Mouse (Mus musculus) left cerebral cortex, postnatal 25 days (tissue): Measurements from ENCODE around the gene Heatr5a. TPM values are rescaled to one million over a fixed set of nuclear protein-coding genes. Genes with fewer than 3 reads are reported as not detected.

Source experiments
- DNase-seq, 2 experiments: peaks; one replicate each; pipeline ENCODE4 v3.0.0; 2022; ENCODE audit warnings: low spot score in 2 of 2, mixed read lengths in 1 of 2
- intact Hi-C: fragments of 180-260 bp; cut with DNase I; formaldehyde crosslinking; loops from one replicate; pipeline ENCODE4 v1.15.1; 2025
- total RNA-seq, 2 experiments: library from RNA; stranded (reverse); gene quantifications; 2 replicates each; pipeline ENCODE4 v1.2.3; 2021

Heatr5a gene
- total RNA-seq, result 1 to 10 TPM; 6.4 to 8.8 TPM

GRCm38 (mm10) chr12:51971070-51971664, at the start of gene Heatr5a:
Gene Heatr5a (minus strand): TSS chr12:51971321.
- DNase-seq, result peak; percentile 87 to 89
- intact Hi-C loops, result no loop called here

GRCm38 (mm10) chr12:52014494-52015029, 43.4 kb upstream of the Heatr5a start:
- intact Hi-C loops, result loop anchor here (5.0 to 10.0 kb wide), 2 partner anchors 818 to 880 kb away; no protein-coding TSS in a partner anchor
- no peak for DNase-seq

- intact Hi-C loops, result loop anchor here (5.0 to 10.0 kb wide), 2 partner anchors 818 to 881 kb away; no protein-coding TSS in a partner anchor
- DNase-seq, result no peak
Measured at GRCm38 (mm10) chr12:52014044-52014443, 42.9 kb upstream of the Heatr5a start.

- no peak for DNase-seq
- intact Hi-C loops, result loop anchor here (5.0 to 10.0 kb wide), 2 partner anchors 819 to 882 kb away; no protein-coding TSS in a partner anchor
Measured at GRCm38 (mm10) chr12:52013274-52013673, 42.2 kb upstream of the Heatr5a start.

GRCm38 (mm10) chr12:52012159-52012558, 41.0 kb upstream of the Heatr5a start:
- intact Hi-C loops, result loop anchor here (5.0 to 10.0 kb wide), 2 partner anchors 820 to 883 kb away; no protein-coding TSS in a partner anchor
- DNase-seq, result no peak

- intact Hi-C loops, result loop anchor here (1.0 to 10.0 kb wide), 3 partner anchors 628 to 884 kb away; no protein-coding TSS in a partner anchor
- peak in 1 of 2 experiments; percentile 66 for DNase-seq
Measured at GRCm38 (mm10) chr12:52010630-52010961, 39.5 kb upstream of the Heatr5a start.

GRCm38 (mm10) chr12:52009928-52010629, 39.0 kb upstream of the Heatr5a start:
- intact Hi-C loops, result loop anchor here (1.0 to 10.0 kb wide), 3 partner anchors 628 to 885 kb away; no protein-coding TSS in a partner anchor
- no peak for DNase-seq

GRCm38 (mm10) chr12:52006633-52006994, 35.5 kb upstream of the Heatr5a start:
- DNase-seq, result no peak
- intact Hi-C loops, result no loop called here

- intact Hi-C loops, result no loop called here
- peak; percentile 92 to 93 for DNase-seq
Measured at GRCm38 (mm10) chr12:52005877-52006632, 34.9 kb upstream of the Heatr5a start, which contains the start of gene Dtd2. Gene Dtd2 (minus strand): TSS chr12:52006501.

GRCm38 (mm10) chr12:52002746-52003145, 31.6 kb upstream of the Heatr5a start:
- intact Hi-C loops, result loop anchor here (5.0 kb wide), 2 partner anchors 55 to 175 kb away; partner anchors contain the start of gene Hectd1
- DNase-seq, result no peak

- intact Hi-C loops, result loop anchor here (5.0 kb wide), 2 partner anchors 54 to 174 kb away; partner anchors contain the start of gene Hectd1
- peak; percentile 78 to 92 for DNase-seq
Measured at GRCm38 (mm10) chr12:52001544-52001943, 30.4 kb upstream of the Heatr5a start.

GRCm38 (mm10) chr12:51998366-51998932, 27.3 kb upstream of the Heatr5a start:
- intact Hi-C loops, result no loop called here
- no peak for DNase-seq

- intact Hi-C loops, result no loop called here
- DNase-seq, result no peak
Measured at GRCm38 (mm10) chr12:51995738-51996536, 24.8 kb upstream of the Heatr5a start.

GRCm38 (mm10) chr12:51990629-51991028, 19.5 kb upstream of the Heatr5a start:
- intact Hi-C loops, result no loop called here
- peak in 1 of 2 experiments; percentile 22 for DNase-seq

GRCm38 (mm10) chr12:51988536-51988935, 17.4 kb upstream of the Heatr5a start:
- intact Hi-C loops, result no loop called here
- DNase-seq, result no peak

- intact Hi-C loops, result no loop called here
- no peak for DNase-seq
Measured at GRCm38 (mm10) chr12:51985826-51986225, 14.7 kb upstream of the Heatr5a start.

- no peak for DNase-seq
- intact Hi-C loops, result no loop called here
Measured at GRCm38 (mm10) chr12:51985163-51985748, 14.1 kb upstream of the Heatr5a start.

- intact Hi-C loops, result no loop called here
Measured at GRCm38 (mm10) chr12:51983625-51984024, 12.5 kb upstream of the Heatr5a start.

More at GRCm38 (mm10) chr12:51983625-51984024, 12.5 kb upstream of the Heatr5a start:
- DNase-seq, result no peak
